Mouse (Mus musculus) MEL (cell line): Measurements from ENCODE around the gene Sox6. TPM values are rescaled to one million over a fixed set of nuclear protein-coding genes. Genes with fewer than 3 reads are reported as not detected.

ENCODE experiments used
- DNase-seq: peaks from one replicate; pipeline ENCODE4 v3.0.0; 2011; ENCODE audit warnings: low read depth, low spot score
- H3K27ac ChIP-seq: 2 replicates; pipeline ENCODE4 v1.5.1; 2012; ENCODE audit warnings: low read depth, mild to moderate bottlenecking, control low read depth, low read length, moderate library complexity; ENCODE audit not compliant: control insufficient read depth
- H3K27me3 ChIP-seq, 2 experiments: fragments of 150-350 bp in 1 of 2; sonication (generic) in 1 of 2; 2 replicates each; pipeline ENCODE4 v1.6.1; 2012; ENCODE audit warnings: low read length in 2 of 2, mild to moderate bottlenecking in 2 of 2, improper control_type of control experiment in 1 of 2, moderate library complexity in 1 of 2; ENCODE audit not compliant: insufficient read depth in 2 of 2, control insufficient read depth in 1 of 2
- H3K36me3 ChIP-seq, 2 experiments: 2 replicates each; pipeline ENCODE4 v1.6.1; 2012 to 2014; ENCODE audit warnings: low read length in 2 of 2, improper control_type of control experiment in 1 of 2, inconsistent platforms in 1 of 2, mild to moderate bottlenecking in 1 of 2; ENCODE audit not compliant: insufficient read depth in 2 of 2, control insufficient read depth in 1 of 2
- H3K4me1 ChIP-seq, 2 experiments: fragments of 150-350 bp in 1 of 2; sonication (generic) in 1 of 2; 2 replicates each; pipeline ENCODE4 v1.6.1; 2012; ENCODE audit warnings: low read length in 2 of 2, improper control_type of control experiment in 1 of 2, mild to moderate bottlenecking in 1 of 2; ENCODE audit not compliant: insufficient read depth in 2 of 2, control insufficient read depth in 1 of 2
- H3K4me3 ChIP-seq, 2 experiments: fragments of 150-350 bp in 1 of 2; sonication (generic) in 1 of 2; 2 replicates each; pipeline ENCODE4 v1.5.1; 2012; ENCODE audit warnings: low read depth in 2 of 2, low read length in 2 of 2, mild to moderate bottlenecking in 2 of 2, moderate library complexity in 2 of 2, control low read depth in 1 of 2, improper control_type of control experiment in 1 of 2; ENCODE audit not compliant: control insufficient read depth in 1 of 2, insufficient read depth in 1 of 2
- H3K79me2 ChIP-seq: 2 replicates; pipeline ENCODE4 v1.6.1; 2012; ENCODE audit warnings: mild to moderate bottlenecking, low read length, moderate library complexity; ENCODE audit not compliant: control insufficient read depth, poor library complexity, insufficient read depth
- H3K9ac ChIP-seq: 2 replicates; pipeline ENCODE4 v1.6.1; 2012; ENCODE audit warnings: low read depth, mild to moderate bottlenecking, control low read depth, low read length, moderate library complexity; ENCODE audit not compliant: control insufficient read depth, poor library complexity, severe bottlenecking
- H3K9me3 ChIP-seq: fragments of 150-350 bp; sonication (generic); replicated peaks from 2 replicates; pipeline ENCODE4 v1.6.1; 2012; ENCODE audit warnings: mild to moderate bottlenecking, low read length, improper control_type of control experiment, moderate library complexity; ENCODE audit not compliant: insufficient read depth
- BHLHE40 ChIP-seq: IDR thresholded peaks from 2 replicates; pipeline ENCODE4 v1.6.1; 2012; ENCODE audit warnings: low read depth, mild to moderate bottlenecking, inconsistent platforms, low read length, improper control_type of control experiment, borderline replicate concordance
- CTCF ChIP-seq, 3 experiments: IDR thresholded peaks in 2 of 3; conservative IDR thresholded peaks in 1 of 3; 2 replicates each; pipeline ENCODE4 v1.5.1; 2011 to 2012; ENCODE audit warnings: low read length in 3 of 3, low read depth in 2 of 3, mild to moderate bottlenecking in 2 of 3, improper control_type of control experiment in 1 of 3, inconsistent platforms in 1 of 3, mixed read lengths in 1 of 3, moderate library complexity in 1 of 3; ENCODE audit not compliant: control insufficient read depth in 1 of 3, insufficient read depth in 1 of 3, poor library complexity in 1 of 3, severe bottlenecking in 1 of 3
- EP300 ChIP-seq, 2 experiments: IDR thresholded peaks; 2 replicates each; pipeline ENCODE4 v1.6.1; 2011; ENCODE audit warnings: improper control_type of control experiment in 2 of 2, low read length in 2 of 2, low read depth in 1 of 2, mild to moderate bottlenecking in 1 of 2
- ETS1 ChIP-seq: IDR thresholded peaks from 2 replicates; pipeline ENCODE4 v1.6.1; 2012; ENCODE audit warnings: low read depth, mild to moderate bottlenecking, inconsistent platforms, low read length, improper control_type of control experiment, moderate library complexity
- HCFC1 ChIP-seq: IDR thresholded peaks from 2 replicates; pipeline ENCODE4 v1.6.1; 2012; ENCODE audit warnings: low read depth, mild to moderate bottlenecking, inconsistent platforms, low read length, improper control_type of control experiment, moderate library complexity
- KAT2A ChIP-seq: conservative IDR thresholded peaks from 2 replicates; pipeline ENCODE4 v1.6.1; 2012; ENCODE audit warnings: low read depth, low read length, improper control_type of control experiment, inconsistent platforms
- MAX ChIP-seq: IDR thresholded peaks from 2 replicates; pipeline ENCODE4 v1.6.1; 2011; ENCODE audit warnings: low read length, improper control_type of control experiment
- MEF2A ChIP-seq: IDR thresholded peaks from 2 replicates; pipeline ENCODE4 v1.6.1; 2014; ENCODE audit warnings: low read depth, mild to moderate bottlenecking, inconsistent platforms, low read length, improper control_type of control experiment; ENCODE audit not compliant: poor library complexity, insufficient replicate concordance, severe bottlenecking; ENCODE audit errors: extremely low read depth
- MYB ChIP-seq: IDR thresholded peaks from 2 replicates; pipeline ENCODE4 v1.6.1; 2011; ENCODE audit warnings: mild to moderate bottlenecking, low read depth, low read length, improper control_type of control experiment
- NELFE ChIP-seq: IDR thresholded peaks from 2 replicates; pipeline ENCODE4 v1.6.1; 2011; ENCODE audit warnings: low read depth, low read length, improper control_type of control experiment
- POLR2AphosphoS2 ChIP-seq: IDR thresholded peaks from 2 replicates; pipeline ENCODE4 v1.6.1; 2011; ENCODE audit warnings: low read length, improper control_type of control experiment
- RCOR1 ChIP-seq: IDR thresholded peaks from 2 replicates; pipeline ENCODE4 v1.6.1; 2012; ENCODE audit warnings: low read depth, mild to moderate bottlenecking, inconsistent platforms, low read length, improper control_type of control experiment
- SIN3A ChIP-seq: IDR thresholded peaks from 2 replicates; pipeline ENCODE4 v1.6.1; 2012; ENCODE audit warnings: low read length, improper control_type of control experiment, inconsistent platforms
- TAL1 ChIP-seq: IDR thresholded peaks from 2 replicates; pipeline ENCODE4 v1.6.1; 2012; ENCODE audit warnings: mild to moderate bottlenecking, inconsistent platforms, low read length, moderate library complexity, mixed read lengths
- TBP ChIP-seq: IDR thresholded peaks from 2 replicates; pipeline ENCODE4 v1.8.0; 2011; ENCODE audit warnings: low read depth, low read length, improper control_type of control experiment
- UBTF ChIP-seq: IDR thresholded peaks from 2 replicates; pipeline ENCODE4 v1.6.1; 2012; ENCODE audit warnings: low read depth, mild to moderate bottlenecking, inconsistent platforms, low read length, improper control_type of control experiment, moderate library complexity, borderline replicate concordance; ENCODE audit not compliant: insufficient read depth
- USF1 ChIP-seq: IDR thresholded peaks from 2 replicates; pipeline ENCODE4 v1.6.1; 2014; ENCODE audit warnings: low read depth, mild to moderate bottlenecking, inconsistent platforms, low read length, improper control_type of control experiment, moderate library complexity
- ZMIZ1 ChIP-seq: IDR thresholded peaks from 2 replicates; pipeline ENCODE4 v1.6.1; 2012; ENCODE audit warnings: low read depth, mild to moderate bottlenecking, inconsistent platforms, low read length, improper control_type of control experiment, moderate library complexity
- polyA plus RNA-seq, 2 experiments: library from polyadenylated mRNA; stranded (reverse) in 1 of 2; unstranded in 1 of 2; fragments of >175 nt in 1 of 2; fragments of >200 nt in 1 of 2; gene quantifications; 2 replicates each; pipeline versions ENCODE4 v1.2.1 to v1.2.4; 2012; ENCODE audit warnings: low replicate concordance in 2 of 2, low read depth in 1 of 2; ENCODE audit not compliant: insufficient read length in 2 of 2, insufficient read depth in 1 of 2, missing spikeins in 1 of 2
- total RNA-seq: library from RNA; depleted of rRNA; stranded (reverse); fragments of 300-350 nt; gene quantifications from 2 replicates; pipeline ENCODE4 v1.2.3, GENCODE M21; 2012

Gene Sox6
- total and polyA plus RNA-seq, 3 experiments = 2.6 to 4.6 TPM; not detected in 1

DNA sequence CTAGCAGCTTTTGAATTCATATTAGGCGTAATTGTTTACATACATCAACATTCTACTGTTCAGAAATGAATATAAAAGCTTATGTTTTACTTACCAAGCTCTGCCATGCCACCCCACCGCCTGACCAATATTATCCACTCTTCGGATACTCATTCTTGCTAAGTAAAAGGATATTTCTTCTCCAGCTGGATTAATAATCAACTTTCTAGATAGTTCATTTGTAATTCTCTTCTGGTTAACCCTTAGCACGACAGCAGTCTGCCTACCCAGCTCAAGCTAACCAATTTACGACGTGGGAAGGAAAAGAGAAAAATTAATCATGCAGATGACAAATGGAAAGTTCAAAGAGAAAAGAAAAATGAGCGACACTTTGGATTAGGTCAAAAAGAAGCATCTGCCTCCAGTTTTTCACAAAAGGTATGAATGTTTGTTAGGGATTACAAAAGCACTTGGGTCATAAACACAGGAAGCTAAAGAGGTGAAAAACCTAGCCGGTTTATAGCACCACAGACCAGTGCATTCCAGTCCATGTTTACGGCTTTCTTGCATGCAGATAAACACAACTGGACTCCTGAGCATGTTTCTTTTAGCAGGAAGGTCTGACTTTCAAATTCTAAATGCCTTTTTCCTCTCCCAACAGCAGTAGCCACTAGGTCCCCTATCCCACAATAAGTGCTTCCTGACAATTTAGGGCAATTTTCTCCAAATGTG is 178.8 kb downstream of the Sox6 start:
- no peak overlapping the region for H3K27ac ChIP-seq
- no peaks in the 10 kb centered on the region; a peak in 1 of 4 replicates for H3K4me1 ChIP-seq
- no peak overlapping the region for H3K9ac ChIP-seq
- no peak for DNase-seq
- no peaks in the 10 kb centered on the region for H3K79me2 ChIP-seq
- no peaks in the 10 kb centered on the region for H3K27me3 ChIP-seq
- TF ChIP-seq UBTF (no peak), KAT2A (no peak), ZMIZ1 (no peak), MAX (no peak), ETS1 (no peak)
- no peaks in the 10 kb centered on the region for H3K36me3 ChIP-seq
- no peaks in the 10 kb centered on the region for H3K9me3 ChIP-seq
- no peak overlapping the region for H3K4me3 ChIP-seq

DNA sequence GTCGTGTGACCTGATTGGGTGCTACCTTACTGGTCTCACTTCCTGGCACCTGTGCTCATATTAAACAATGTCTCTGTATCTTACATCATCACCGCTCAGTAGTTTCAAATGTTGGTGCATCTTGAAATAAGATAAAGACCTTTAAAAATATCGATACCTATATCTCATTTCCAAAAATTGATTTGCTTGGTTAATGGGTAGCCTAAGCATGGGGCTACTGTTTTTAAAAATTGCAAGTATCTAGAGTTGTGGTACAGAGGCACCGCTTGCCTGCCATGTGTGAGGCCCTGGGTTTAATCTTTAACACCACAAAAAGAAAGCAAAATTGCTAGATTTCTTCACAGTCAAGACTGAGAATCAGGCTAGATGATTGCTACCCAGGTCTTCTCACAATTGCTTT is 187.5 kb downstream of the Sox6 start:
- DNase-seq = no peak
- H3K27me3 ChIP-seq = no peaks in the 10 kb centered on the region
- H3K4me1 ChIP-seq = no peaks in the 10 kb centered on the region
- no peaks in the 10 kb centered on the region; a peak in 1 of 4 replicates for H3K36me3 ChIP-seq
- no peak overlapping the region for H3K9ac ChIP-seq
- no peak overlapping the region for H3K4me3 ChIP-seq
- H3K27ac ChIP-seq = no peak overlapping the region
- H3K9me3 ChIP-seq = no peaks in the 10 kb centered on the region
- TF ChIP-seq KAT2A (no peak), TBP (no peak), TAL1 (no peak), MAX (no peak), MYB (no peak), CTCF (IDR thresholded peaks at IDR 0.05 in 2 of 3, conservative IDR thresholded peaks at IDR 0.05 in 1 of 3; ENCODE audit: control insufficient read depth in 1 of 3, insufficient read depth in 1 of 3, low read depth in 2 of 3, low read length in 3 of 3, poor library complexity in 1 of 3, severe bottlenecking in 1 of 3) (no peak), BHLHE40 (no peak), MEF2A (no peak), RCOR1 (no peak), HCFC1 (no peak), NELFE (no peak), USF1 (no peak), SIN3A (no peak), POLR2AphosphoS2 (no peak), EP300 (IDR thresholded peaks at IDR 0.05; ENCODE audit: low read depth in 1 of 2, low read length in 2 of 2) (no peak), UBTF (no peak)
- H3K79me2 ChIP-seq = no peaks in the 10 kb centered on the region
